Mouse (Mus musculus): ENCODE results near the gene Crybb2. TPM values are rescaled to one million over a fixed set of nuclear protein-coding genes. Genes with fewer than 3 reads are reported as not detected.

Gene Crybb2
- polyA plus RNA-seq, 1 experiment = not detected

DNA sequence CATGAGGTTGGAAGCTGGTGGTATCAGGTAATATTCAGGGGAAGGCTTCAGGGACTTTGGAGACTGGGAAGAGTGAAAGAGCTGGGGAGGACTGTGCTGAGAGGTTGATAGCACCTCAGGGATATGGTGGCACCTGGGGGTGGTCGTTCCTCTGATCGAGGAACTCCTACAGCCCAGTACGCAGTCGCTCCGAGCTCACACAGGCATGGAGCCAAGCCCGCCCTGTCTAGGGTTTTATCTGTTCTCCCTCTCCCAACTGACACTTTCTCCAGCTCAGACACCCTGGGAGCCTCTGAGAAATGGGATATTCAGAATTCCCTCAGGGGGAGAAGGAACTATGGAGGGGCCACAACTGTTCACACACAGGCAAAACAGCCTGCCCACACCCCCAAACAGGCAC, 29.1 kb downstream of the Crybb2 start:
- no peak overlapping the region for H3K27ac ChIP-seq (ENCODE audit: insufficient read depth, low read length)
- no peak for TF ChIP-seq CTCF (IDR thresholded peaks at IDR 0.05; ENCODE audit: borderline replicate concordance, insufficient read depth, low read length)
- no peak for TF ChIP-seq POLR2A (IDR thresholded peaks at IDR 0.05; ENCODE audit: low read depth, low read length)

GRCm38 (mm10) chr5:113038601-113039000, 31.3 kb downstream of the Crybb2 start:
- Histone ChIP-seq H3K4me1 (ENCODE audit: control insufficient read depth, insufficient read depth, low read length) (no peaks in the 10 kb centered on the region), H3K27ac (ENCODE audit: insufficient read depth, low read length) (no peak overlapping the region), H3K4me3 (ENCODE audit: insufficient read depth, low read length) (no peak overlapping the region)
- TF ChIP-seq POLR2A (IDR thresholded peaks at IDR 0.05; ENCODE audit: low read depth, low read length) (no peak), CTCF (IDR thresholded peaks at IDR 0.05; ENCODE audit: borderline replicate concordance, insufficient read depth, low read length) (no peak)

More for the DNA sequence above, 29.1 kb downstream of the Crybb2 start:
- Histone ChIP-seq H3K4me3 (ENCODE audit: insufficient read depth, low read length) (no peak overlapping the region), H3K4me1 (ENCODE audit: control insufficient read depth, insufficient read depth, low read length) (no peaks in the 10 kb centered on the region)

GRCm38 (mm10) chr5:113035094-113036047, 34.5 kb downstream of the Crybb2 start:
- no peak overlapping the region for H3K4me3 ChIP-seq (ENCODE audit: insufficient read depth, low read length)
- no peaks in the 10 kb centered on the region for H3K4me1 ChIP-seq (ENCODE audit: control insufficient read depth, insufficient read depth, low read length)
- H3K27ac ChIP-seq (ENCODE audit: insufficient read depth, low read length) = no peak overlapping the region
- no peak for TF ChIP-seq CTCF (IDR thresholded peaks at IDR 0.05; ENCODE audit: borderline replicate concordance, insufficient read depth, low read length)
- TF ChIP-seq POLR2A (IDR thresholded peaks at IDR 0.05; ENCODE audit: low read depth, low read length) = no peak

- no peak overlapping the region for H3K27ac ChIP-seq (ENCODE audit: insufficient read depth, low read length)
- TF ChIP-seq CTCF (IDR thresholded peaks at IDR 0.05; ENCODE audit: borderline replicate concordance, insufficient read depth, low read length) = no peak
- TF ChIP-seq POLR2A (IDR thresholded peaks at IDR 0.05; ENCODE audit: low read depth, low read length) = no peak
- H3K4me1 ChIP-seq (ENCODE audit: control insufficient read depth, insufficient read depth, low read length) = no peaks in the 10 kb centered on the region
- no peak overlapping the region for H3K4me3 ChIP-seq (ENCODE audit: insufficient read depth, low read length)
Observed at GRCm38 (mm10) chr5:113031201-113031754, 38.6 kb downstream of the Crybb2 start.

DNA sequence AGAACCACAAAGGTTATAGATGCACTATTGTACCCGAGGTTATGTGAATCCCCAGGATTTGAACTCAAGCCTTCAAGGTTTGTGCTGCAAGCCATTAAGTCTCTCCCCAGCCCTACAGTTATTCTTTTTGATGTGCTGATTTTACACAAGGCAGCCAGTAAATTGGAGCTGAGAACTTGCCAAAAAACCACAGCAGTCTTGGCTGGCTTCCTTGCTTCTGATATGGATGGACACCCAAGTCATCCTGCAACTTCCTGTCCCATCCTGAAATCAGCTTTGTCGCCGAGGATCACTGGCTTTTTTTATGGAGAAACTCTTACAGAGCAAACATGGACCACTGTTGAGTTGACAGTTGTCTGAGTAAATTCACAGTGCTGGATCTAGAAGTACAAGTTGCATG, 39.8 kb downstream of the Crybb2 start:
- Histone ChIP-seq H3K4me1 (ENCODE audit: control insufficient read depth, insufficient read depth, low read length) (no peaks in the 10 kb centered on the region), H3K4me3 (ENCODE audit: insufficient read depth, low read length) (no peak overlapping the region), H3K27ac (ENCODE audit: insufficient read depth, low read length) (no peak overlapping the region)
- TF ChIP-seq CTCF (IDR thresholded peaks at IDR 0.05; ENCODE audit: borderline replicate concordance, insufficient read depth, low read length) (no peak), POLR2A (IDR thresholded peaks at IDR 0.05; ENCODE audit: low read depth, low read length) (no peak)

GRCm38 (mm10) chr5:113026706-113027105, 43.2 kb downstream of the Crybb2 start:
- Histone ChIP-seq H3K27ac (ENCODE audit: insufficient read depth, low read length) (no peak overlapping the region), H3K4me1 (ENCODE audit: control insufficient read depth, insufficient read depth, low read length) (no peaks in the 10 kb centered on the region), H3K4me3 (ENCODE audit: insufficient read depth, low read length) (no peak overlapping the region)
- TF ChIP-seq CTCF (IDR thresholded peaks at IDR 0.05; ENCODE audit: borderline replicate concordance, insufficient read depth, low read length) (no peak), POLR2A (IDR thresholded peaks at IDR 0.05; ENCODE audit: low read depth, low read length) (no peak)

DNA sequence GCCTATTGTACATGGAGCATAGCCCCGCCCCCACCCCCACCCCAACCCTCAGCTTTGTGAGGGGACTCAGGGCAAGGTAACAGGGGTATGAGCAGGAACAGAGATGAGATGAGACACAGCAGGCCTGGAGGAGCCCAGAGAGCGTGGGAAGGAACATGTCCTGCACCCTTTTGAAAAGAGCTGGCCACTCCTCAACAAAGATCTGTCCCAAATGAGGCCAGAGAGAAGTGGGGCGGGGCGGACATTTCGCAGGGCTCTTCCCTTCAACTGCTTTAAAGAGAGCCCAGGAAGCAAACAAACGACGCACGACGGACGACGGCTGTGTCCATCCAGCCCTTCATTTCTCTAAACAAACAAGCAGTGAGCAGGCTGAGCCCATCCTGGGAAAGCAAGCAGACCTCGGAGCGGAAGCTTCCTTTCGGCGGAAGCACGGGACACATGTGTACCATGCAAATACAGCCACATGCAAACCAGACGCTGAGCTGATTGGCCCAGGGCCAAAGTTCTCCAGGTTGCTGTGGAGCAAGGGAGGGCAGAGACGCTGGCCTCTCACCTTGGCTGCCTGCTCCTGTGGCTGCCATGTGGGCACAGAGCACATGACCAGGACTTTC, 45.7 kb downstream of the Crybb2 start:
- Histone ChIP-seq H3K4me1 (ENCODE audit: control insufficient read depth, insufficient read depth, low read length) (no peaks in the 10 kb centered on the region), H3K27ac (ENCODE audit: insufficient read depth, low read length) (no peak overlapping the region), H3K4me3 (ENCODE audit: insufficient read depth, low read length) (no peak overlapping the region)
- no peak for TF ChIP-seq CTCF (IDR thresholded peaks at IDR 0.05; ENCODE audit: borderline replicate concordance, insufficient read depth, low read length)
- no peak for TF ChIP-seq POLR2A (IDR thresholded peaks at IDR 0.05; ENCODE audit: low read depth, low read length)

DNA sequence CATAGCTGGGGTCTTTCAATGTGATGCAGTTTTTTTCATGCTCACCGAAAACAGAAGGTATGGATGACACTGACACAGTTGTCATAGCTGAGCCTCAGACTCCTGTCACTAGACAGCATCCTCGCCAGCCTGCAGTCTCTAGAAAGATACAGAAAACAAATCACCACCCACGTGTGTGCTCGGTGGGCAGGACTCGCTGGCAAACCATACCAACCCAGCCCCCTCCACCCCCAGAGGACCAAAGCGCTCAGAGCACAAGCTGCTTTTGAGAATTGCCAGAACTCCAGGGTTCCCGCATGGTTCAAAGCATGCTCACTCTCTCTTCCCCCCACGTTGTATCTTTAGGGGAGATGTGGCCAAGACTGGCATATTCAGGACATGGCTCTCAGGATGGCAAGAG, 51.7 kb downstream of the Crybb2 start:
- Histone ChIP-seq H3K4me1 (ENCODE audit: control insufficient read depth, insufficient read depth, low read length) (no peaks in the 10 kb centered on the region), H3K4me3 (ENCODE audit: insufficient read depth, low read length) (no peak overlapping the region), H3K27ac (ENCODE audit: insufficient read depth, low read length) (no peak overlapping the region)
- no peak for TF ChIP-seq POLR2A (IDR thresholded peaks at IDR 0.05; ENCODE audit: low read depth, low read length)
- TF ChIP-seq CTCF (IDR thresholded peaks at IDR 0.05; ENCODE audit: borderline replicate concordance, insufficient read depth, low read length) = no peak

DNA sequence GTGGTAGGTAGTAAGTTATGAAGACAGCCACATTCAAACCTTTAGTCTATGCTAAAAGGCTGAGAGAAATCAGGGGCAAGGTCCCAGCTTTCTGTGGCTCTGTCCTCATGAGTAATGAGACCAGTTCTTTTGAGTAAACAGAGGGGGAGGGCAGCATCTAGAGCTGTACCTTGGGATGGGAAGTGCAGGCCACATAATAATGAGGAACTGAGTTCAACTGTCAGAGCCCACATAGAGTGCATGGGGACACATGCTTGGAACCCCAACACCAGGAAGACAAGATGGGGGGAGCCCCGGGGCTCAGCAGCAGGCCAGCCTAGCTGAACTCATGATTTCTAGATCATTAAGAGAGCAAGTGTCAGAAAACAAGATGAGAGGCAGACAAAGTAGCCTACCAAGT, 52.9 kb downstream of the Crybb2 start:
- no peak overlapping the region for H3K27ac ChIP-seq (ENCODE audit: insufficient read depth, low read length)
- H3K4me1 ChIP-seq (ENCODE audit: control insufficient read depth, insufficient read depth, low read length) = no peaks in the 10 kb centered on the region
- no peak overlapping the region for H3K4me3 ChIP-seq (ENCODE audit: insufficient read depth, low read length)
- TF ChIP-seq POLR2A (IDR thresholded peaks at IDR 0.05; ENCODE audit: low read depth, low read length) = no peak
- no peak for TF ChIP-seq CTCF (IDR thresholded peaks at IDR 0.05; ENCODE audit: borderline replicate concordance, insufficient read depth, low read length)

Measured in embryonic fibroblast, embryonic 13.5 days (primary cell).